Mouse (Mus musculus): ENCODE results near the gene Scd2. TPM values are rescaled to one million over a fixed set of nuclear protein-coding genes. Genes with fewer than 3 reads are reported as not detected.

Scd2 gene
- total and polyA plus RNA-seq, 2 experiments from 2014 or later: 274 to 1,071 TPM

DNA sequence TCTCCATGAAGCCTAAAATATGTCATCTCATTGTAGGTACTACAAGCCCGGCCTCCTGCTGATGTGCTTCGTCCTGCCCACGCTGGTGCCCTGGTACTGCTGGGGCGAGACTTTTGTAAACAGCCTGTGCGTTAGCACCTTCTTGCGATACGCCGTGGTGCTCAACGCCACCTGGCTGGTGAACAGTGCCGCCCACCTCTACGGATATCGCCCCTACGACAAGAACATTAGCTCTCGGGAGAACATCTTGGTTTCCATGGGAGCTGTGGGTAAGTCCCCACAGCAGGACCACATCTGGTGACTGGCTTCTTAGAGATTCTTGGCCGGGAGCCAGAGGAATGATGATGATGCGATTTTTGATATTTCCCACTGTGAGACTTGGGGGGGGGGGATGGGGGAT, 7.7 kb downstream of the Scd2 start:
- H3K27me3 ChIP-seq (ENCODE audit: insufficient read depth, low read length): no peaks in the 10 kb centered on the region
- H3K27ac ChIP-seq: peak overlapping the region; percentile 36
- no peak for ATAC-seq
- no peak overlapping the region for H3K9ac ChIP-seq (replicated peaks; ENCODE audit: low read length)
- H3K36me3 ChIP-seq (ENCODE audit: insufficient read depth, low read length): peaks cover 64% of the 10 kb centered on the region
- DNase-seq (ENCODE audit: low spot score): no peak
- WGBS: 48% methylated on average over 16 of the region's 16 CpGs
- no peak overlapping the region for H3K4me2 ChIP-seq (ENCODE audit: low read depth, low read length)
- no peak for TF ChIP-seq CTCF (IDR thresholded peaks at IDR 0.05; ENCODE audit: low read depth)
- H3K4me3 ChIP-seq (ENCODE audit: low read length): no peak overlapping the region
- H3K4me1 ChIP-seq (ENCODE audit: insufficient read depth, low read length): peaks cover 30% of the 10 kb centered on the region
- H3K9me3 ChIP-seq (ENCODE audit: low read length): no peaks in the 10 kb centered on the region

DNA sequence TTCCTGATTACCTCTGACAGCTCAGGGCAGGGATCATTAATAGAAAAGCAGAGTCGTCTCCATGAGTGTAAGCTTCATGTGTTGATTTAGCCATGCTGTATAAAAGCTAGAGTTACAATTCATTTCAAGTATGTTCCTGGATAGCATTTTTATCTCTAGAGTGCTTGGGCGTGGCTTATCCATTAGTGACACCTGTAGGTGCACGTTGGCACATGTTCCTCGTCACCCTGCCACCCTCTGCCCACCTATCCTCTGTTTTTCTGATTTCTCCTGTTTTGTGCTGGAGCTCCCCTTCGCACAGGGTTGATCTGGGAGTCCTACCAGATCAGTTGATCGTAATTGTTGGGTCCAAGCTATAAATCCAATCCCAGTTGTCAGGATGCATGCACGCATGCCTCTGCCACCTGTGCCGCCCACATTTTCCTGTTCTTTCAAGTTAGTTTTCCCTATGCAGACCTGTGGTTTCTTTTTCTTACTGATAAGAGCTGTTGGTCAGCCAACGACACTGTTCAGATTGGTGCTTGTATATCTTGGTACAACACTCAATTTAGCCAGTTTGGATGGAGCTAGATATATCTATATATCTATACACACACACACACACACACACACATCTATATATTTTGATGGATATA, 8.3 kb downstream of the Scd2 start:
- Histone ChIP-seq H3K4me1 (ENCODE audit: insufficient read depth, low read length) (peaks cover 30% of the 10 kb centered on the region), H3K27ac (no peak overlapping the region), H3K36me3 (ENCODE audit: insufficient read depth, low read length) (peaks cover 68% of the 10 kb centered on the region), H3K9me3 (ENCODE audit: low read length) (no peaks in the 10 kb centered on the region), H3K27me3 (ENCODE audit: insufficient read depth, low read length) (no peaks in the 10 kb centered on the region), H3K9ac (replicated peaks; ENCODE audit: low read length) (no peak overlapping the region), H3K4me3 (ENCODE audit: low read length) (no peak overlapping the region), H3K4me2 (ENCODE audit: low read depth, low read length) (no peak overlapping the region)
- TF ChIP-seq CTCF (IDR thresholded peaks at IDR 0.05; ENCODE audit: low read depth): no peak
- DNase-seq (ENCODE audit: low spot score): no peak
- ATAC-seq: no peak
- WGBS: 70% methylated on average over 9 of the region's 9 CpGs

DNA sequence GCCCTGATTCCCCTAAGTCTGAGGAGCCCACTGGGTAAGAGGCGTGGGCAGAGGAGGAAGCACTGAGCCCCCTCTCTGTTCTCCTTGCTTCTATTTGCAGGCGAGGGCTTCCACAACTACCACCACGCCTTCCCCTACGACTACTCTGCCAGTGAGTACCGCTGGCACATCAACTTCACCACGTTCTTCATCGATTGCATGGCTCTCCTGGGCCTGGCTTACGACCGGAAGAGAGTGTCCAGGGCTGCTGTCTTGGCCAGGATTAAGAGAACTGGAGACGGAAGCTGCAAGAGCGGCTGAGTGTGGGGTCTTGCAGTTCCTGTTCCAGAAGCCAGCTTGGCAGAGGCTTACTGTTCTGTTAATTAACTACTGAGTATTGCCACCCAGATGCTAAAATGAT, 9.4 kb downstream of the Scd2 start:
- Histone ChIP-seq H3K9ac (replicated peaks; ENCODE audit: low read length) (no peak overlapping the region), H3K36me3 (ENCODE audit: insufficient read depth, low read length) (peaks cover 68% of the 10 kb centered on the region), H3K4me1 (ENCODE audit: insufficient read depth, low read length) (peaks cover 20% of the 10 kb centered on the region), H3K9me3 (ENCODE audit: low read length) (no peaks in the 10 kb centered on the region), H3K27ac (no peak overlapping the region), H3K27me3 (ENCODE audit: insufficient read depth, low read length) (no peaks in the 10 kb centered on the region), H3K4me2 (ENCODE audit: low read depth, low read length) (no peak overlapping the region), H3K4me3 (ENCODE audit: low read length) (no peak overlapping the region)
- ATAC-seq: no peak
- TF ChIP-seq CTCF (IDR thresholded peaks at IDR 0.05; ENCODE audit: low read depth): no peak
- 65% methylated on average over 11 of the region's 11 CpGs for WGBS
- no peak for DNase-seq (ENCODE audit: low spot score)

DNA sequence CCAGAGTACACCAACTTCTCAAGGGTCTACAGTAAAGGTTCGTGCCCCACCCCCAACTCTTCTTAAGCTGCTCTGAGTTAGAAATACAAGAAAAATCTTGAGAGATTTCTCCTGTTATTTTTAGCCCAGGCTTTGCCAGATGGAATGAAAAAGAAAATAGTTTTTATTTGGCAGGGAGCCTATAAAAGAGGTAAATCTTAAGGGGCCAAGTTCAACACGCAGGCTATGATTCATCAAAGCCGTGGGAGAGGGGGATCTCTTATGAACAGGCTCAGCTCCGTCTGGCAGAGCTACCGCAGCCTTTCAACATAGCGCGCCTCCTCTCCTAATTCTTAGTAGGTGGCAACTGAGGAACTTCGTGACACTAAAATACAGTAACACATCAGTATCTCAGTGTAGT, 10.0 kb downstream of the Scd2 start:
- 66% methylated on average over 8 of the region's 8 CpGs for WGBS
- Histone ChIP-seq H3K27me3 (ENCODE audit: insufficient read depth, low read length) (no peaks in the 10 kb centered on the region), H3K27ac (no peak overlapping the region), H3K9ac (replicated peaks; ENCODE audit: low read length) (no peak overlapping the region), H3K9me3 (ENCODE audit: low read length) (no peaks in the 10 kb centered on the region), H3K4me2 (ENCODE audit: low read depth, low read length) (no peak overlapping the region), H3K4me1 (ENCODE audit: insufficient read depth, low read length) (peaks cover 14% of the 10 kb centered on the region), H3K4me3 (ENCODE audit: low read length) (no peak overlapping the region), H3K36me3 (ENCODE audit: insufficient read depth, low read length) (peaks cover 67% of the 10 kb centered on the region)
- no peak for ATAC-seq
- TF ChIP-seq CTCF (IDR thresholded peaks at IDR 0.05; ENCODE audit: low read depth): no peak
- no peak for DNase-seq (ENCODE audit: low spot score)

DNA sequence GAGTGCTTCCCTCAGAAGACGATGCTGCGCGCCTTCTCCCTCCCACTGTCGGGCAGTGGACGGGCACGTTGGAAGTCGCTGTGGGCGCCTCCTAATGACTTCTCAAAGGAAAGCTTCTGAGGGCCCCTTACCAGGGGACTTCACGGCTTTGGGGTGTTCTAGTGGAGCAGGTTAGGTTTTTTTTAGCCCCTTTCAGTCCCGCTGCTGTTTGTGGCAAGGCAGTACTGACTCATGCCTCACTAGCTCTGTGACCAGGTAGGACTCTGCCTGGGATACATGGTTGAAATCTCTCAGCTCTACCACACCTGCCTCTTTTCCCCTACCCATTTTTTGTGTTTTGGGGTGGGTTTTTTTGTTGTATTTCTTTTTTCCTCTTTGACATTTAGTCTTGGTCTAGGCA, 10.9 kb downstream of the Scd2 start:
- Histone ChIP-seq H3K27me3 (ENCODE audit: insufficient read depth, low read length) (no peaks in the 10 kb centered on the region), H3K36me3 (ENCODE audit: insufficient read depth, low read length) (peaks cover 63% of the 10 kb centered on the region), H3K4me1 (ENCODE audit: insufficient read depth, low read length) (0 out of 2 replicates have a peak, but pooled peaks cover 7% of the 10 kb centered on the region), H3K4me3 (ENCODE audit: low read length) (no peak overlapping the region), H3K4me2 (ENCODE audit: low read depth, low read length) (no peak overlapping the region), H3K9ac (replicated peaks; ENCODE audit: low read length) (no peak overlapping the region), H3K27ac (no peak overlapping the region), H3K9me3 (ENCODE audit: low read length) (no peaks in the 10 kb centered on the region)
- no peak for TF ChIP-seq CTCF (IDR thresholded peaks at IDR 0.05; ENCODE audit: low read depth)
- WGBS: 78% methylated on average over 10 of the region's 10 CpGs
- ATAC-seq (no peak), DNase-seq (ENCODE audit: low spot score) (no peak)

DNA sequence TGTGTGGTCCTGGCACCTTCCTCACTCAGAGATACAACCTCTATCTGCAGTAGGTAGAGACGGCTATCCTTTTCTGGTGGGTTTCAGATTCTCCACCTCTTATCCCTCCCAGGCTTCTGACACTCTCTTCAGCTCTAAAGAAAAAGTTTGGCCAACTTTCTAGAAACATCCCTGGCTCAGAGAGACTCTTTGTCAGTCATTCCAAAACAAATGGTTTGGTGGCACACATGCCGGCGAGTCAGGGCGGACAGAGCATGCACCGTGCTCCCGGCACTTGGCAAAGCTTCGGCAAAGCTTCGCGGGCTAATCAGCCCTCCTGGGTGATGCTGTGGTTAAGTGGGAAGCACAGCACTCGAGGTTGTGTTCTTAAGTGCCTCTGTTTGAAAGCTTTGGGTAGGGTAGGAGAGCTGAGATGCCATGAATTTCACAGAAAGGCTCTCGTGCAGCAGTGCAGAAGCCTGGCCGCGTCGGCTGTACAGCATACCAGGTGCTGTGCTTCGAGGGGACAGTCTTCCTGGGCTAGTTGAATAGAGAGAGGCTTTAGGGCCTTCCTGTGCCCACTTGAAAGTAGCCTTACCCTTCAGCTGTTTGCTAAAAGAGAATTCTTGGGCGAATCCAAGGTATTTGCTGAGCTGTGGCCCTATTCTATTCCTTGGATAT, 11.5 kb downstream of the Scd2 start:
- H3K4me2 ChIP-seq (ENCODE audit: low read depth, low read length): no peak overlapping the region
- no peaks in the 10 kb centered on the region for H3K9me3 ChIP-seq (ENCODE audit: low read length)
- no peak for DNase-seq (ENCODE audit: low spot score)
- no peak overlapping the region for H3K27ac ChIP-seq
- WGBS: 73% methylated on average over 16 of the region's 16 CpGs
- peaks cover 62% of the 10 kb centered on the region for H3K36me3 ChIP-seq (ENCODE audit: insufficient read depth, low read length)
- H3K27me3 ChIP-seq (ENCODE audit: insufficient read depth, low read length): no peaks in the 10 kb centered on the region
- H3K4me3 ChIP-seq (ENCODE audit: low read length): no peak overlapping the region
- no peak for TF ChIP-seq CTCF (IDR thresholded peaks at IDR 0.05; ENCODE audit: low read depth)
- H3K4me1 ChIP-seq (ENCODE audit: insufficient read depth, low read length): 0 out of 2 replicates have a peak, but pooled peaks cover 6% of the 10 kb centered on the region
- no peak overlapping the region for H3K9ac ChIP-seq (replicated peaks; ENCODE audit: low read length)
- no peak for ATAC-seq

DNA sequence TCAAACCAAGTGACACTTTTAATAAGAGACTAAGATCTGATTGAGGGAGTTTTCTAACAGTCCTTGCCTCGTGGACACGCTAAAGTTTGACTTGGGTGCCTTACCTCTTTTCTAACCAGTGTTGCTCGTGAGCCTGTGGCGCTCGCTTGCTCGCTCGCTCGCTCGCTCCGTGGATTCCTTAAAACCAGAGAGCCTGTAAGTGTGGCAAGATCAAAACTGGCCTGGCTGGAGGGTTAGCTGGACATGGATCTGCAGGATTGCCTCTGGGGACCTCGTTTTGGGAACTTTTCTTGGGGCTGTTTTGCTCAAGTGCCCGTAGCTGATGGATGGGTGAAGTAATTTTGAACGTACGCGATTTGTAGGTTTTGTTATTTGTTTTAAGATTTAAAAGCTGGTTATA, 12.2 kb downstream of the Scd2 start:
- Histone ChIP-seq H3K4me3 (ENCODE audit: low read length) (no peak overlapping the region), H3K9ac (replicated peaks; ENCODE audit: low read length) (no peak overlapping the region), H3K36me3 (ENCODE audit: insufficient read depth, low read length) (peaks cover 54% of the 10 kb centered on the region), H3K27me3 (ENCODE audit: insufficient read depth, low read length) (no peaks in the 10 kb centered on the region), H3K4me2 (ENCODE audit: low read depth, low read length) (no peak overlapping the region), H3K4me1 (ENCODE audit: insufficient read depth, low read length) (no peaks in the 10 kb centered on the region), H3K9me3 (ENCODE audit: low read length) (no peaks in the 10 kb centered on the region), H3K27ac (no peak overlapping the region)
- no peak for ATAC-seq
- 86% methylated on average over 15 of the region's 15 CpGs for WGBS
- no peak for DNase-seq (ENCODE audit: low spot score)
- TF ChIP-seq CTCF (IDR thresholded peaks at IDR 0.05; ENCODE audit: low read depth): no peak

Data from hindbrain, postnatal 0 days (tissue).